Mouse (Mus musculus) erythroid progenitor cell, adult 5-6 weeks (primary cell): ENCODE measurements around the gene Gm10153. TPM values are rescaled to one million over a fixed set of nuclear protein-coding genes. Genes with fewer than 3 reads are reported as not detected.
"Not testable (repeated sequence)": the region's sequence is repeated elsewhere in the genome, so short reads cannot be mapped to it uniquely, and the experiment has no call there.

Source experiments
- ATAC-seq: replicated peaks from 2 replicates; pipeline ENCODE4 v1.8.0; 2016; ENCODE audit warnings: moderate number of reproducible peaks, mild to moderate bottlenecking, moderate TSS enrichment, inconsistent platforms; ENCODE audit not compliant: poor library complexity, low FRiP score, severe bottlenecking
- total RNA-seq, 2 experiments: library from RNA; stranded (forward) in 1 of 2; stranded (reverse) in 1 of 2; fragments of 150-400 nt in 1 of 2; fragments of 186-747, 209-891 nt in 1 of 2; gene quantifications; 2 replicates each; pipeline versions ENCODE4 v1.2.3 to v1.2.4; 2015 to 2017; ENCODE audit warnings: low replicate concordance in 2 of 2

Gm10153 gene
- not detected in 2 replicates for total RNA-seq (2015; ENCODE audit: low replicate concordance)
- total RNA-seq (2017; ENCODE audit: low replicate concordance) = not detected in 2 replicates

DNA sequence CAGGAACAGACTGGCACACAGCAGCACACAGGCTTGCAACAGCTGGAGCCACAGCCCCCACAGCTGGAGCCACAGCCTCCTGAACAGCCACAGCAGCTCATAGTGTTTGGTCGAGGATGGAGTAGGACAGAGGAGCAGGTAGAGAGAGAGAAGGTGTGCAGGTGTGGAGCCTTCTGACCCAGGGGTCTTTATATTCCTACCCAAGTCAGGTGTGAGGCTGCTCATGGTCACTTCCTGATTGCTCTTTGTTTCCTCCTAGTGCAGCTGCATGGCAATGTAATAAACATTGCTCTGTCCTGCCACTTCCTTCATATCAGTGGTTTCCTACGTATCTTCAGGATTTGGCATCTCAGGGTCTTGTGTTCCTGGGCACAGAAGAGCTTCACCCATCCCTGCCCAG, at the start of gene Gm10153:
Gene Gm10153, minus strand, starts transcription at position 101 of the 400 bp plus-strand sequence.
- no peak for ATAC-seq

- ATAC-seq = no peak
These were observed 41.4 kb upstream of the Gm10153 start for GRCm38 (mm10) chr7:142231540-142231939.

DNA sequence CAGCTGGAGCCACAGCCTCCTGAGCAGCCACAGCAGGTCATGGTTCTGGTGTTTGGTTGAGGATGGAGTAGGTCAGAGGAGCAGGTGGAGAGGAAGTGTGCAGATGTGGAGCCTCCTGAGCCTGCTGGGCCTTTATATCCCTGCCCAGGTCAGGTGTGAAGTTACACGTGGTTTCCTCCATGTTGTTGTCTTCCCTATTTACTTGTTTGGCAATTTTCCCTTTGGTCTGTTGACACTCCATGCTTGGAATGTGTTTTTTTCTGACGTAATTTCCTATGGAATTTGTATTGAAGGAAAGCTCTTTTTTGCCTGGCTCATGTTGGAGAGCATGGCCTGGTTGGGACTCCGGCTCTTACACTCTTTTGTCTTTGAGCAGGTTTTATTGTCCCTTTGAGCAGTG, 39.7 kb upstream of the Gm10153 start, which contains the start of gene Krtap5-5:
Gene Krtap5-5, minus strand, starts transcription at position 101 of the 400 bp plus-strand sequence.
- not testable (repeated sequence) for ATAC-seq

DNA sequence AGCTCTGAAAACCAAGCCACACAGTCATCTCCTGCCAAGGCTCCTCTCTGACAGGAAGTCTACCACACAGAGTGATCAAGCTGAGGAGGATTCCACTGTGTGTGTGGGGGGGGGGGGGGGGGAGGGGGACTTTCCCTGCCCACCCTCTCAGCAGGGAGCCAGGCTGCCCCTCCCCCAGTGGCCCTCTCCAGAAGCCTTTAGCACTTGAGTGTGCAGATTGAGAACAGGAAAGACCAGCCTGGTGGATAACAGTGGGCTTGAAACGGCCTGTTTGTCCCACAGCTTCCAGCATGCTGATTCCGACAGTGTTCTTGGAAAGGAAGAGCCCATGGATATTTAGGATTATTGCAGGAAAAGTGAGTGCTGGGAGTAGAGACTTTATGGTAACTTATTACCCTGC, 34.3 kb upstream of the Gm10153 start:
- no peak for ATAC-seq

GRCm38 (mm10) chr7:142212136-142212535, 21.9 kb upstream of the Gm10153 start:
- ATAC-seq = not testable (repeated sequence)

GRCm38 (mm10) chr7:142211559-142211958, 21.4 kb upstream of the Gm10153 start, which contains the start of gene Gm7579:
Gene Gm7579 (plus strand): TSS chr7:142211859.
- no peak for ATAC-seq

DNA sequence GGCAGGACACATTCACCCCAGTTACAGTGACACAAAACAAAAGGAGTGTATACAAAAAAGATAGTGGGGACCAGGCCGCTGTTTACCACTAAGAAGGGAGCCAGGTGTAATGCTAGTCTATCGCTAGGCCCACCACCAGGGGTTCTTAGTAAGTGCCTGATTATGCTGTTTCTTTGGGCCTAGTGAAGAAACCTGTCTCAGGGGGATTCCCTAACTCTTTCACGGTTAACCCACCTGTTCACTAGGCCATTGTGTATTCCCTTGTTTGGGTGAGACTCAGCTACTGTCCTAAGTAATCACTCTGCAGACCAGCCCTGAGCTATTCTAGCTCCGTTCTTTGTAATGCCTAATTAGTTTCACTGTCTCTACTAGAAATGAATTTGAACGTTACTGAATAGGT, 16.7 kb upstream of the Gm10153 start:
- not testable (repeated sequence) for ATAC-seq

- ATAC-seq = no peak
These were observed 15.3 kb upstream of the Gm10153 start for GRCm38 (mm10) chr7:142205488-142205887.

DNA sequence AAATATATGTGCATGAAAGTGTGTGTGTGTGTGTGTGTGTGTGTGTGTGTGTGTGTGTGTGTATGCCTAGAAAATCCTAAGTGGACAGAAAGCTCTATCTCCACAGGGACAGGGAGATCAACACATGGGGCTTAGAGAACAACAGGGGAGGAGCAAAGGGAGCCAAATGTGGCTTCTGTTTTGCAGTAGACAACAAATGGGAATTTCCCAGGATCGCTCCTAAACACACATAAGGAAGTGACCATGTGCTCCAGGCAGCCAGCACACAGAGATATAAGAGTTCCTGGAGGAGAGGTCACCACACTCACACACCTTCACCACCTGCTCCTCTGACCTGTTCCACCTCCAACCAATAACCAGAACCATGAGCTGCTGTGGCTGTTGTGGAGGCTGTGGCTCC, 10.9 kb upstream of the Gm10153 start, which contains the start of gene Krtap5-3:
Gene Krtap5-3, plus strand, starts transcription at position 301 of the 400 bp plus-strand sequence.
- ATAC-seq = no peak

DNA sequence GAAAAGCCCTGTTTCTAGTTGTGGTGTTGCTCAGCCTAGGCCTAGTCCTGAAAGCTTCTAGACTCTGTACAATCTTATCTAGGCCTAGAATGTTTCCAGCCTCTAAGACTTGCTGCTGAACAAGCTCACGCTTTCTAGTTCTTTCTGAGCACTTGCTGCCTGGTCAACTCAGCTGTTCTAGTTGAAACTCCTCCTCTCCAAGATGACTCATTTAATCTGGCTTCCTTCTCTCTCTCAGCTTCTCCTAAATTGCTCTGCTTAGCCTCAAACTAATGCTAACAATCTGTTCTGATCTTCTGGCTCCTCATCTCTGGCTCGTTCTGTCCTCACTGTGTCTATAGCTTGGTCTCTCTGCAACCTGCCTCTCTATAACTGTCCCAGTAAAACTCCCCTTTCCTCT, 8.6 kb upstream of the Gm10153 start:
- no peak for ATAC-seq

DNA sequence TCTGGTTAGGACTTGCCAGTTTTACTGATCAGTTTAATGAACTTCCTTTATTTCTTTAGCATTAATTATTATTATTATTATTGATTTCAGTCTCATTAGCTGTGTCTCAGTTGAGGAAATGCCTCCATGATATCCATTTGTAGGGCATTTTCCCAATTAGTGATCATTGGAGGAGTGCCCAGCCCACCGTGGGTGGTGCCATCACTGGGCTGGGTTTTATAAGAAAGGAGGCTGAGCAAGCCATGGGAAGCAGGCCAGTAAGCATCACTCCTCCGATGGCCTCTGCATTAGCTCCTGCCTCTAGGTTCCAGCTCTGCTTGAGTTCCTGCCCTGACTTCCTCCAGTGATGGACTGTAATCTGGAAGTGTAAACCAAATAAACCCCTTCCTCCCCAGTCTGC, 2.0 kb downstream of the Gm10153 start:
- no peak for ATAC-seq

- ATAC-seq = no peak
These were observed 9.2 kb downstream of the Gm10153 start for GRCm38 (mm10) chr7:142181021-142181420.

- ATAC-seq = no peak
These were observed 11.5 kb downstream of the Gm10153 start for GRCm38 (mm10) chr7:142178685-142179084.

GRCm38 (mm10) chr7:142175905-142176304, 14.3 kb downstream of the Gm10153 start, which contains the start of gene Krtap5-2:
Gene Krtap5-2 (minus strand): TSS chr7:142176005.
- ATAC-seq = peak; percentile 43; the same call in 1 of the 2 replicates

DNA sequence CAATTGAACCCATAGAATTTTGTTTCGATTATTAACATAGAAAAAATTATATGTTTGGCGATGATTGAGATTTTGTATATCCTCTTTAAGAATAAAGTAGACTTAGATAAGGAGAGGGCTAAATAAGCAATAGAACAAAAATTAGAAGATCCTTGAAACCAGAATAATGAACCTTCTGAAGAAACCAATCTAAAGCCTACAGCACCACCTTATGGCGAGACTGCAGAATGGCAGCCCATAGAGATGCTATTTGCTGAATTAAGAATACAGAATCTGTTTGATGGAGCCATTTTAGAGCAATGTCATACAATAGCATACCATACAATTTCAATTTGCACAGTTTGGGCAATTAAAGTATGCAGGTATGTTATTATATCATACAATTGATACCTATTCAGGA, 20.4 kb downstream of the Gm10153 start:
- ATAC-seq = no peak

DNA sequence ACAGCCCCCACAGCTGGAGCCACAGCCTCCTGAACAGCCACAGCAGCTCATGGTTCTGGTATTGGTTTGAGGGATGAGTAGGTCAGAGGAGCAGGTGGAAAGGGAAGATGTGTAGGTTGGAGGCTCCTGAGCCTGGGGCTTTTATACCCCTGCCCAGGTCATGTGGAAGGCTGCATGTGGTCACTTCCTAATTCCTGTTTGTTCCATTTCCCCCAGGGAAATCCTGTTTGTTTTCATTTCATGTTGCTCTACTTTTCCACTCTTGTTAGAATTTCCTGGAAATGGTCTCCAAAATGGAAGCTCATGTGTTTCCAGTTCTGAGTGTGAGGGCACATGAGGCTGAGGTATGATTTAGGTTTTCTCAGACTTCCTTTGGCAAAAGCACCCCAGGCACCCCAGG, 24.6 kb downstream of the Gm10153 start, which contains the start of gene Gm4553:
Gene Gm4553, minus strand, starts transcription at position 101 of the 400 bp plus-strand sequence.
- ATAC-seq = not testable (repeated sequence)

DNA sequence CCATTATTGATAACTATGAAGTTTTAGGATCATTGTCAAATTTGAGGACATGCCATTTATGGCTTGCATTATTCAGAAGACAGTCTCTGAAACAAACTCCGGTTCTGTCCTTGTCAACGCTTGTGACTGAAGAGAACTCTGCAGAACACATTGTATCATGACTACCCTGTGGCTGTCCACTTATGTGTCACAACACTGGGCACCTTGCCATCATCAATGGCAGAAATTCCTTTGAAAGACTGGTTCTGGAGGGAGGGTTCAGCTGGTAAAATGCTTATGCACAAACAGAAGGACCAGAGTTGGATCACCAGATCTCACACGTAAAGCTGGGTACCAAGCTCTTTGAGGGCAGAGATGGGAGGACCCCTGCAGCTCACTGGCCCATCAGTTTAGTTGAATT, 30.8 kb downstream of the Gm10153 start:
- ATAC-seq = no peak

- not testable (repeated sequence) for ATAC-seq
These were observed 33.2 kb downstream of the Gm10153 start, which contains the start of gene Gm29735 for GRCm38 (mm10) chr7:142157013-142157412. Gene Gm29735 (minus strand): TSS chr7:142157113.

- ATAC-seq = no peak
These were observed 34.9 kb downstream of the Gm10153 start for GRCm38 (mm10) chr7:142155308-142155707.

DNA sequence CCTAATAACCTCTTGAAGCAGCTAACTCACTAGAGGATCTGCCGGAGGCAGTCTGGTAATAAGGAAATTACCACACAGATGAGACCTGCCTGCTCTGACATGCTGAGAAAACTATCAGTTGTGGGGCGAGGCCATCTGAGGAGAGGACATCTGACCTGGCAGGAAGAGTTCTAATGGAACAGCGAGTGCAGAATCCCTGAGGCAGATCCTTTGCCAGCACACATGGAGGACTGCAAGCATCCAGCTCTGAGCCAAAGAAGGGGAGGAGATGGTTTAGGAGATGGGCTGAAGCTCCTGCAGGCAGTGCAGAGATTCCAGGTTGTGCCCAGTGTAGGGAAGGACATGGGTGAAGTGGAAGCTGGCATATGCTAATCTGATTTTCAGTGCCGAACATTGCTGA, 38.0 kb downstream of the Gm10153 start:
- no peak for ATAC-seq

- no peak for ATAC-seq
These were observed 41.6 kb downstream of the Gm10153 start for GRCm38 (mm10) chr7:142148633-142149032.

- no peak for ATAC-seq
These were observed 44.2 kb downstream of the Gm10153 start for GRCm38 (mm10) chr7:142146033-142146432.
